Mouse (Mus musculus) lung, postnatal 10 days (tissue): ENCODE data around the gene Scyl3.

Experiments used
- DNase-seq: peaks from one replicate; pipeline ENCODE4 v3.0.0; 2021

Scyl3 gene

GRCm38 (mm10) chr1:163928846-163929245 is at the start of gene Scyl3:
Scyl3 (plus strand) TSS chr1:163929100.
- no peak for DNase-seq

- DNase-seq: no peak
Measured at GRCm38 (mm10) chr1:163889629-163890028, 39.3 kb upstream of the Scyl3 start.

GRCm38 (mm10) chr1:163893294-163893693 is 35.6 kb upstream of the Scyl3 start:
- no peak for DNase-seq

- DNase-seq: no peak
Measured at GRCm38 (mm10) chr1:163893774-163894527, 34.9 kb upstream of the Scyl3 start.

- peak; percentile 9 for DNase-seq
Measured at GRCm38 (mm10) chr1:163898291-163898764, 30.6 kb upstream of the Scyl3 start.

- DNase-seq: no peak
Measured at GRCm38 (mm10) chr1:163899575-163899974, 29.3 kb upstream of the Scyl3 start.

GRCm38 (mm10) chr1:163900168-163900567 is 28.7 kb upstream of the Scyl3 start:
- no peak for DNase-seq

GRCm38 (mm10) chr1:163903411-163903810 is 25.5 kb upstream of the Scyl3 start:
- no peak for DNase-seq

GRCm38 (mm10) chr1:163907007-163907811 is 21.7 kb upstream of the Scyl3 start:
- no peak for DNase-seq

- DNase-seq: no peak
Measured at GRCm38 (mm10) chr1:163908389-163908788, 20.5 kb upstream of the Scyl3 start.

- peak; percentile 66 for DNase-seq
Measured at GRCm38 (mm10) chr1:163910343-163910742, 18.6 kb upstream of the Scyl3 start.

- no peak for DNase-seq
Measured at GRCm38 (mm10) chr1:163910785-163911184, 18.1 kb upstream of the Scyl3 start.

- DNase-seq: no peak
Measured at GRCm38 (mm10) chr1:163911981-163912380, 16.9 kb upstream of the Scyl3 start.

- no peak for DNase-seq
Measured at GRCm38 (mm10) chr1:163917349-163918160, 11.3 kb upstream of the Scyl3 start.

- no peak for DNase-seq
Measured at GRCm38 (mm10) chr1:163924093-163924492, 4.8 kb upstream of the Scyl3 start.

GRCm38 (mm10) chr1:163929636-163930457 is 947 bp downstream of the Scyl3 start:
- peak; percentile 94 for DNase-seq

- no peak for DNase-seq
Measured at GRCm38 (mm10) chr1:163930458-163930794, 1.5 kb downstream of the Scyl3 start.

- DNase-seq: no peak
Measured at GRCm38 (mm10) chr1:163931801-163932200, 2.9 kb downstream of the Scyl3 start.

GRCm38 (mm10) chr1:163934591-163934990 is 5.7 kb downstream of the Scyl3 start:
- no peak for DNase-seq

GRCm38 (mm10) chr1:163942056-163942455 is 13.2 kb downstream of the Scyl3 start:
- no peak for DNase-seq

- no peak for DNase-seq
Measured at GRCm38 (mm10) chr1:163953396-163953795, 24.5 kb downstream of the Scyl3 start.

GRCm38 (mm10) chr1:163958036-163958435 is 29.1 kb downstream of the Scyl3 start:
- DNase-seq: no peak
